Mouse (Mus musculus) midbrain, embryonic 14.5 days (tissue): ENCODE results near the gene Runx1. TPM values are rescaled to one million over a fixed set of nuclear protein-coding genes. Genes with fewer than 3 reads are reported as not detected.

ENCODE experiments used
- ATAC-seq: fragments of 200-750 bp; cut with Nextera tagmentation; 2 replicates; pipeline ENCODE4 v1.8.0; 2017; ENCODE audit warnings: moderate number of reproducible peaks, moderate library complexity; ENCODE audit not compliant: low FRiP score, low TSS enrichment
- DNase-seq: peaks from one replicate; pipeline ENCODE4 v3.0.0-alpha.2; 2015
- H3K27ac ChIP-seq: fragments of 300-500 bp; sonication (generic); replicated peaks from 2 replicates; pipeline ENCODE4 v1.5.1; 2014; ENCODE audit warnings: mild to moderate bottlenecking, low read depth, low read length, moderate library complexity
- H3K27me3 ChIP-seq: fragments of 300-500 bp; sonication (generic); 2 replicates; pipeline ENCODE4 v1.6.1; 2014; ENCODE audit warnings: low read length, control low read depth, mixed read lengths; ENCODE audit not compliant: control insufficient read depth, insufficient read depth
- H3K36me3 ChIP-seq: fragments of 300-500 bp; sonication (generic); 2 replicates; pipeline ENCODE4 v1.6.1; 2014; ENCODE audit warnings: low read length, control low read depth; ENCODE audit not compliant: control insufficient read depth, insufficient read depth
- H3K4me1 ChIP-seq: fragments of 300-500 bp; sonication (generic); 2 replicates; pipeline ENCODE4 v1.6.1; 2014; ENCODE audit warnings: mild to moderate bottlenecking, antibody characterized with exemption, low read length, control low read depth; ENCODE audit not compliant: control insufficient read depth, insufficient read depth
- H3K4me2 ChIP-seq: fragments of 300-500 bp; sonication (generic); 2 replicates; pipeline ENCODE4 v1.6.1; 2014; ENCODE audit warnings: mild to moderate bottlenecking, low read length, moderate library complexity
- H3K4me3 ChIP-seq: fragments of 300-500 bp; sonication (generic); replicated peaks from 2 replicates; pipeline ENCODE4 v1.5.1; 2014; ENCODE audit warnings: low read depth, low read length
- H3K9ac ChIP-seq: fragments of 300-500 bp; sonication (generic); replicated peaks from 2 replicates; pipeline ENCODE4 v1.6.1; 2014; ENCODE audit warnings: mild to moderate bottlenecking, low read length, moderate library complexity
- H3K9me3 ChIP-seq: fragments of 300-500 bp; sonication (generic); 2 replicates; pipeline ENCODE4 v1.6.1; 2016; ENCODE audit warnings: low read length, control low read depth, mixed read lengths; ENCODE audit not compliant: control insufficient read depth
- WGBS: fragments of 180-500 bp; shearing (Covaris S2); extraction: QIAGEN DNeasy Blood & Tissue Kit; methylation state at CpG from one replicate; pipeline ENCODE4 v1.1.7; 2014; 5-methylcytosine and 5-hydroxymethylcytosine counted together
- polyA plus RNA-seq: library from polyadenylated mRNA; unstranded; fragments of >200 nt; fragmentation: Nextera tagmentation; extraction: Ambion mirVana; gene quantifications from 2 replicates; pipeline ENCODE4 v1.2.1, GENCODE M21; 2014

Gene Runx1
- polyA plus RNA-seq, 1 experiment from 2014 or later, result 0.76 TPM

DNA sequence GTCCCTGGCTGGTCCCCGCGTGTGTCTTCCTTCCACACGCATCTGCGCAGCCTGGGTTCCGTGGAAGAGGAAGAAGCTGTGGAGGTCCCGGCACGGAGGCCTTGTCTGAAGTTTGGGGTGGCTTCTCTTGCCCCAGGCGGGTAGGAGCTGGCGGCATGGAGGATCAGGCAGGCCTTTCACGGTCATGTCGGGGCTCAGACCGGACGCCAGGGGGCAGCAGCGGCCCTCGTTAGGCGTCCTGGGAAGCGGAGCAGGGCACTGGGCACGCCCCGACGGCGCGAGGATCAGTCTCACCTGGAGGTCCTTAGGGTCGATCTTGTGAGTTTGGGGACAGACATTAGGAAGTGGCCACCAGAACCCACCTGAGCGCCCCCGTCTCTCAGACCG is 127.3 kb downstream of the Runx1 start:
- peak; percentile 92 for DNase-seq
- peak; percentile 74; the same call in 1 of the 2 replicates for ATAC-seq
- Histone ChIP-seq H3K9ac (0 out of 2 replicates have a peak overlapping the region, but pooled peaks have one; percentile 40), H3K36me3 (no peaks in the 10 kb centered on the region), H3K27me3 (peaks cover 76% of the 10 kb centered on the region), H3K4me2 (peak overlapping the region; percentile 83), H3K9me3 (no peaks in the 10 kb centered on the region), H3K4me3 (peak overlapping the region; percentile 44), H3K4me1 (peaks cover 23% of the 10 kb centered on the region), H3K27ac (no peak overlapping the region)
- 0% methylated on average over 26 of the region's 26 CpGs for WGBS

- no peak overlapping the region for H3K27ac ChIP-seq
Observed at GRCm38 (mm10) chr16:92697737-92698611, 128.0 kb downstream of the Runx1 start.

GRCm38 (mm10) chr16:92697227-92697736 is 128.7 kb downstream of the Runx1 start:
- WGBS, result 0% methylated on average over 53 of the region's 53 CpGs
- no peaks in the 10 kb centered on the region for H3K36me3 ChIP-seq
- peak; percentile 86 for DNase-seq
- no peaks in the 10 kb centered on the region for H3K9me3 ChIP-seq
- H3K4me3 ChIP-seq, result peak overlapping the region; percentile 44
- H3K27me3 ChIP-seq, result peaks cover 90% of the 10 kb centered on the region
- peak overlapping the region; percentile 83 for H3K4me2 ChIP-seq
- ATAC-seq, result peak; percentile 85
- H3K27ac ChIP-seq, result no peak overlapping the region
- peak overlapping the region; percentile 40 for H3K9ac ChIP-seq
- H3K4me1 ChIP-seq, result peaks cover 23% of the 10 kb centered on the region

More at GRCm38 (mm10) chr16:92697737-92698611, 128.0 kb downstream of the Runx1 start:
- peak overlapping the region; percentile 83 for H3K4me2 ChIP-seq
- H3K27me3 ChIP-seq, result peaks cover 83% of the 10 kb centered on the region
- peak; percentile 55; the same call in 1 of the 2 replicates for ATAC-seq
- H3K4me1 ChIP-seq, result peaks cover 23% of the 10 kb centered on the region
- peak overlapping the region; percentile 40 for H3K9ac ChIP-seq
- no peaks in the 10 kb centered on the region for H3K9me3 ChIP-seq
- peak overlapping the region; percentile 44 for H3K4me3 ChIP-seq
- under 1% methylated on average over 48 of the region's 48 CpGs for WGBS
- H3K36me3 ChIP-seq, result no peaks in the 10 kb centered on the region
- DNase-seq, result peak; percentile 60

GRCm38 (mm10) chr16:92696411-92697015 is 129.4 kb downstream of the Runx1 start:
- Histone ChIP-seq H3K9ac (no peak overlapping the region), H3K36me3 (no peaks in the 10 kb centered on the region), H3K4me2 (peak overlapping the region; percentile 83), H3K4me3 (peak overlapping the region; percentile 44), H3K9me3 (no peaks in the 10 kb centered on the region), H3K27me3 (peaks cover 95% of the 10 kb centered on the region), H3K4me1 (peaks cover 23% of the 10 kb centered on the region), H3K27ac (no peak overlapping the region)
- DNase-seq (no peak), ATAC-seq (no peak)
- under 1% methylated on average over 24 of the region's 24 CpGs for WGBS

- 8% methylated on average over 12 of the region's 12 CpGs for WGBS
- H3K27me3 ChIP-seq, result peaks cover 96% of the 10 kb centered on the region
- peaks cover 23% of the 10 kb centered on the region for H3K4me1 ChIP-seq
- H3K36me3 ChIP-seq, result no peaks in the 10 kb centered on the region
- no peak overlapping the region for H3K27ac ChIP-seq
- no peak overlapping the region; the same call in 1 of the 2 replicates for H3K4me2 ChIP-seq
- DNase-seq (no peak), ATAC-seq (no peak)
- H3K4me3 ChIP-seq, result no peak overlapping the region
- H3K9me3 ChIP-seq, result no peaks in the 10 kb centered on the region
- H3K9ac ChIP-seq, result no peak overlapping the region
Observed at GRCm38 (mm10) chr16:92695981-92696380, 130.0 kb downstream of the Runx1 start.

DNA sequence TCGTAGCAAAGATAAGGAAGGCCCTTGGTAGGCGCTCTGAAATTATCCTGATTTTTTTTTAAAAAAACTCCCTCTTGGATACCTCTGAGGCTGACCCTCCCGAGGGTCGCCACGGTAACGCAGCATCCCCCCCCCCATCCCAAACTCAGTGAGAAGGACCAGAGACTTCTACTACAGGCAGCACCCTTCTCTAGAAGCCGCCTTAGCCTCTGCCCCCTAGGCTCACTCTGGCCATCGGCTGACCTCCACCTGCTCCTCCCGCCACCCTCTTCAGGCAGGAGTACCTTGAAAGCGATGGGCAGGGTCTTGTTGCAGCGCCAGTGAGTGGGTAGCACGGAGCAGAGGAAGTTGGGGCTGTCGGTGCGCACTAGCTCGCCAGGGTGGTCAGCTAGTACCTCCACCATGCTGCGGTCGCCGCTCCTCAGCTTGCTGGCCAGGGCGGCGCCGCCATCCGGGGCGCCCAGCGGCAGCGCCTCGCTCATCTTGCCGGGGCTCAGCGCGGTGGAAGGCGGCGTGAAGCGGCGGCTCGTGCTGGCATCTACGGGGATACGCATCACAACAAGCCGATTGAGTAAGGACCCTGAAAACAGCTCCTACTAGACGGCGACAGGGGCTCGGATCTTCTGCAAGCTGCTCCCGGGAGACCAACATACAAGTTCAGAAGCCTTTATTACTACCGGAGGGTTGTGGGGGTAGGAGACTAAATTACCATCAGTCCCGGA is 130.6 kb downstream of the Runx1 start:
- H3K4me1 ChIP-seq, result peaks cover 23% of the 10 kb centered on the region
- ATAC-seq (no peak), DNase-seq (peak; percentile 60)
- peaks cover 90% of the 10 kb centered on the region for H3K27me3 ChIP-seq
- WGBS, result 1% methylated on average over 43 of the region's 43 CpGs
- H3K4me2 ChIP-seq, result peak overlapping the region; percentile 43
- H3K9me3 ChIP-seq, result no peaks in the 10 kb centered on the region
- no peaks in the 10 kb centered on the region for H3K36me3 ChIP-seq
- no peak overlapping the region for H3K27ac ChIP-seq
- 0 out of 2 replicates have a peak overlapping the region, but pooled peaks have one; percentile 20 for H3K4me3 ChIP-seq
- H3K9ac ChIP-seq, result no peak overlapping the region

- WGBS, result 2% methylated on average over 19 of the region's 19 CpGs
- H3K4me2 ChIP-seq, result no peak overlapping the region
- H3K4me1 ChIP-seq, result peaks cover 23% of the 10 kb centered on the region
- no peaks in the 10 kb centered on the region for H3K9me3 ChIP-seq
- no peak overlapping the region for H3K9ac ChIP-seq
- no peak overlapping the region for H3K4me3 ChIP-seq
- no peaks in the 10 kb centered on the region for H3K36me3 ChIP-seq
- no peak overlapping the region for H3K27ac ChIP-seq
- ATAC-seq (no peak), DNase-seq (no peak)
- peaks cover 83% of the 10 kb centered on the region for H3K27me3 ChIP-seq
Observed at GRCm38 (mm10) chr16:92694496-92695106, 131.3 kb downstream of the Runx1 start.

GRCm38 (mm10) chr16:92690759-92691158 is 135.2 kb downstream of the Runx1 start:
- Histone ChIP-seq H3K27ac (no peak overlapping the region), H3K4me2 (no peak overlapping the region), H3K9me3 (no peaks in the 10 kb centered on the region), H3K9ac (no peak overlapping the region), H3K27me3 (peaks cover 45% of the 10 kb centered on the region), H3K4me3 (no peak overlapping the region), H3K4me1 (peaks cover 4% of the 10 kb centered on the region; the same call in 1 of the 2 replicates), H3K36me3 (no peaks in the 10 kb centered on the region)
- 84% methylated on average over 7 of the region's 7 CpGs for WGBS
- ATAC-seq (no peak), DNase-seq (no peak)
